Mouse (Mus musculus) heart, embryonic 15.5 days (tissue): ENCODE data around the gene Adgrg7. TPM values are rescaled to one million over a fixed set of nuclear protein-coding genes. Genes with fewer than 3 reads are reported as not detected.
A peak's percentile ranks its signal among the peaks of the same experiment; 100 is the strongest.

ENCODE experiments used
- ATAC-seq: fragments of 200-750 bp; cut with Nextera tagmentation; replicated peaks from 2 replicates; pipeline ENCODE4 v1.8.0; 2017; ENCODE audit warnings: low read depth, moderate TSS enrichment; ENCODE audit not compliant: insufficient number of reproducible peaks, insufficient read depth, low FRiP score
- H3K27ac ChIP-seq: fragments of 300-500 bp; sonication (generic); 2 replicates; pipeline ENCODE4 v1.5.1; 2015; ENCODE audit warnings: mild to moderate bottlenecking, inconsistent platforms
- H3K27me3 ChIP-seq: fragments of 300-500 bp; sonication (generic); 2 replicates; pipeline ENCODE4 v1.6.1; 2015; ENCODE audit warnings: inconsistent platforms
- H3K36me3 ChIP-seq: fragments of 300-500 bp; sonication (generic); 2 replicates; pipeline ENCODE4 v1.6.1; 2015; ENCODE audit warnings: mild to moderate bottlenecking, inconsistent platforms
- H3K4me1 ChIP-seq: fragments of 300-500 bp; sonication (generic); replicated peaks from 2 replicates; pipeline ENCODE4 v1.6.1; 2015; ENCODE audit warnings: inconsistent platforms
- H3K4me2 ChIP-seq: fragments of 300-500 bp; sonication (generic); 2 replicates; pipeline ENCODE4 v1.6.1; 2015; ENCODE audit warnings: inconsistent platforms, mild to moderate bottlenecking, moderate library complexity
- H3K4me3 ChIP-seq: fragments of 300-500 bp; sonication (generic); 2 replicates; pipeline ENCODE4 v1.5.1; 2015; ENCODE audit warnings: mild to moderate bottlenecking, inconsistent platforms
- H3K9ac ChIP-seq: fragments of 300-500 bp; sonication (generic); 2 replicates; pipeline ENCODE4 v1.6.1; 2015; ENCODE audit warnings: mild to moderate bottlenecking, inconsistent platforms
- H3K9me3 ChIP-seq: fragments of 300-500 bp; sonication (generic); replicated peaks from 2 replicates; pipeline ENCODE4 v1.6.1; 2016; ENCODE audit warnings: inconsistent platforms
- WGBS: fragments of 180-500 bp; shearing (Covaris S2); methylation state at CpG from one replicate; pipeline ENCODE4 v1.1.7; 2015; ENCODE audit warnings: mixed read lengths; 5-methylcytosine and 5-hydroxymethylcytosine counted together
- polyA plus RNA-seq: library from polyadenylated mRNA; unstranded; fragments of >200 nt; fragmentation: Nextera tagmentation; extraction: Ambion mirVana; gene quantifications from 2 replicates; pipeline ENCODE4 v1.2.1, GENCODE M21; 2015

Gene Adgrg7
- polyA plus RNA-seq, 1 experiment from 2014 or later = not detected

GRCm38 (mm10) chr16:56785943-56786342 lies 9.7 kb downstream of the Adgrg7 start:
- H3K9me3 ChIP-seq = no peaks in the 10 kb centered on the region
- no peak overlapping the region for H3K4me2 ChIP-seq
- no peaks in the 10 kb centered on the region for H3K36me3 ChIP-seq
- no peak overlapping the region for H3K4me3 ChIP-seq
- WGBS = 80% methylated on average over 2 of the region's 2 CpGs
- H3K27ac ChIP-seq = no peak overlapping the region
- H3K4me1 ChIP-seq = no peaks in the 10 kb centered on the region
- ATAC-seq = no peak
- H3K9ac ChIP-seq = no peak overlapping the region
- H3K27me3 ChIP-seq = no peaks in the 10 kb centered on the region

DNA sequence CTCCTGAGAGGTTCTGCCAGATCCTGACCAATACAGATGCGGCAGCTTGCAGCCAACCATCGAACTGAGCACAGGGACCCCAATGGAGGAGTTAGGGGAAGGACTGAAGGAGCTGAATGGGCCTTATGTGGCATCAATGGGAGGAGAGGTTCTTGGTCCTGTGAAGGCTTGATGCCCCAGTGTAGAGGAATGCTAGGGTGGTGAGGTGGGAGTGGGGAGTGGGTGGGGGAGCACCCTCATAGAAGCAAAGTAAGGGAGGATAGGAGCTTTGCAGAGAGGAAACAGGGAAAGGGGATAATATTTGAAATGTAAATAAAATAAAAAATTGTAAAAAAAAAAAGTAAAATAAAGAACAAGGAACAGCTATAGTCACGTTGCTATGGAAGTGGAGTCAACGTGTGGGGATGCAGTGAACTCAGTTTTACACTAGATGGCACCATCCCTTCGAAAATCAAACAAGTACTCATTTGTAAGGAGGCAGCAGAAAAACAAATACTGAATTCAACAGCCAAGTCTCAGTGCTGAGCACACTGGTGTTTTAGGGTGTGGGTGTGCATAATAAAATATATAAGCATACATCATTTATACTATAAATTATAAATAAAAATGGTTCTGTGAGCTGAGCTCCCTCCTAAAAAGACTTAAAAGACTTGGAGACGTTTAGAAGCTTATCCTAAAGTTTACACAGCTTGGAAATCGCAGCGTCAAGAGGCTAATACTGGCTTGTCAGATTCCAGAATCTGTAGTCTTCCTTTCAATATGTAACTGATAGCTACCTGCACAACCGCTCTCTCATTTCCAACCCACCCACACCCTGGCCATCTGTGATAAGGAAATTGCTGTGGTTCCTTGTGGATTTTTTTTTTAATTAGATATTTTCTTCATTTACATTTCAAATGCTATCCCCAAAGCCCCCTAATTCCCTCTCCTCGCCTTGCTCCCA lies 24.2 kb downstream of the Adgrg7 start:
- no peak overlapping the region for H3K9ac ChIP-seq
- ATAC-seq = no peak
- no peak overlapping the region for H3K4me2 ChIP-seq
- peaks cover 5% of the 10 kb centered on the region; the same call in 1 of the 2 replicates for H3K27me3 ChIP-seq
- no peak overlapping the region for H3K4me3 ChIP-seq
- no peak overlapping the region for H3K27ac ChIP-seq
- no peaks in the 10 kb centered on the region for H3K36me3 ChIP-seq
- H3K4me1 ChIP-seq = no peaks in the 10 kb centered on the region
- no peaks in the 10 kb centered on the region for H3K9me3 ChIP-seq
- 48% methylated on average over 10 of the region's 10 CpGs for WGBS

DNA sequence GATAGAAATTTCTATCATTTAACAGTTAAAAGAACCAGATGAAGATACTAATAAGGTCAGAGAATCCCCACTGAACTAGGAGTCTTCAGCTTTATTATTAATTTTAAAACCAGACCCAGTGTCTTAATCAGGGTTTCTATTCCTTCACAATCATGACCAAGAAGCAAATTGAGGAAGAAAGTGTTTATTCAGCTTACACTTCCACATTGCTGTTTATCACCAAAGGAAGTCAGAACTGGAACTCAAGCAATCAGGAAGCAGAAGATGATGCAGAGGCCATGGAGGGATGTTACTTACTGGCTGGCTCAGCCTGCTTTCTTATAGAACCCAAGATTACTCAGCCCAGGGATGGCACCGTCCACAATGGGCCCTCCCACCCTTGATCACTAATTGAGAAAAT lies 66.6 kb downstream of the Adgrg7 start:
- Histone ChIP-seq H3K9ac (no peak overlapping the region), H3K4me2 (no peak overlapping the region), H3K9me3 (no peaks in the 10 kb centered on the region), H3K36me3 (no peaks in the 10 kb centered on the region), H3K27ac (no peak overlapping the region), H3K4me3 (no peak overlapping the region), H3K4me1 (no peaks in the 10 kb centered on the region), H3K27me3 (no peaks in the 10 kb centered on the region)
- WGBS = 26% methylated on average over 1 of the region's 1 CpGs
- no peak for ATAC-seq

DNA sequence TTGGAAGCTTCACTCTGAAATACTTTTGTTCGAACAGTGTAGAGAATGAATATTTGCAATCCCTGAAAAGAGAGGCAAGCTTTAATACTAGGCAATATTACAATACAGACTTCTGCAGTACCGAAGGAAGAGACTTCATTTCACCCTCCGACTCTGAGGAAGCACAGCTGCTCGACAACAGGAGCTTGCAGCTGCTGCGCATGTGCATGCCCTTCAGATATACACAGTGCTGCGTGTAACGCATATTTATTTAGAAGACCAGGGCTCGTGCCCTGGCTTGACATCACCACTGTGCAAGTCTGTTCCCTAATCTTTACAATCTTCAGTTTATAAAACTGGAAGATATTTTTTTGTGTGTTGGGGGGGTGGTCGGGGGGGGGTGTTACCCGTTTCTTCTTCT lies 70.7 kb downstream of the Adgrg7 start:
- Histone ChIP-seq H3K4me2 (no peak overlapping the region), H3K9ac (no peak overlapping the region), H3K4me1 (no peaks in the 10 kb centered on the region), H3K27me3 (no peaks in the 10 kb centered on the region), H3K4me3 (no peak overlapping the region), H3K27ac (no peak overlapping the region), H3K9me3 (no peaks in the 10 kb centered on the region), H3K36me3 (no peaks in the 10 kb centered on the region)
- no peak for ATAC-seq
- 71% methylated on average over 10 of the region's 10 CpGs for WGBS

DNA sequence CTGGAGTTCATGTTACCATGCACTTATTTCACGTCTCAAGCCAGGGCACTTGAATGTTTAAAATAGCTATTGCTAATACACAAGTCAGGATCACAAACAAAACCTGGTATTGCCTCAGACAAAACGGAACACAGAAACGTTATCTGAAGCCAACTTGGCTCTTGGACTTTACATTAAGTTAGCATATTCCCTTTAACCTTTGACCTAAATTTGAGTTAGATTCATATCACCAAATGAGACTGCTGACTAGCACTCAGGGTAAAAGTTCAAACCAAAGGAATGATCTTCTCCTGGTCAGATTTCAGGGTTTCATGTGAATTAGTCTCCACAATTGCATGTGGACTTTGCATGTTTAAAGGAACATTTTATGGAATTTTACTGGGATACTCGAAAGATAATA lies 73.3 kb downstream of the Adgrg7 start:
- no peak overlapping the region for H3K4me2 ChIP-seq
- no peaks in the 10 kb centered on the region for H3K9me3 ChIP-seq
- no peaks in the 10 kb centered on the region for H3K27me3 ChIP-seq
- H3K36me3 ChIP-seq = no peaks in the 10 kb centered on the region
- H3K9ac ChIP-seq = no peak overlapping the region
- no peak for ATAC-seq
- 47% methylated on average over 4 of the region's 4 CpGs for WGBS
- H3K27ac ChIP-seq = no peak overlapping the region
- no peak overlapping the region for H3K4me3 ChIP-seq
- H3K4me1 ChIP-seq = peaks cover 3% of the 10 kb centered on the region; the same call in 1 of the 2 replicates

GRCm38 (mm10) chr16:56719031-56719430 lies 76.6 kb downstream of the Adgrg7 start:
- no peaks in the 10 kb centered on the region for H3K27me3 ChIP-seq
- H3K27ac ChIP-seq = no peak overlapping the region

GRCm38 (mm10) chr16:56717224-56718200 lies 78.1 kb downstream of the Adgrg7 start, which contains the start of gene Tfg:
Gene Tfg (minus strand): TSS chr16:56717450.
- peaks cover 5% of the 10 kb centered on the region; the same call in 1 of the 2 replicates for H3K36me3 ChIP-seq
- H3K4me1 ChIP-seq = peaks cover 18% of the 10 kb centered on the region
- H3K4me3 ChIP-seq = peak within 1 kb of the TSS; percentile 90
- H3K9me3 ChIP-seq = no peaks in the 10 kb centered on the region
- H3K27me3 ChIP-seq = no peaks in the 10 kb centered on the region
- H3K27ac ChIP-seq = peak within 1 kb of the TSS; percentile 96
- H3K4me2 ChIP-seq = peak within 1 kb of the TSS; percentile 70
- peak within 1 kb of the TSS; percentile 92 for H3K9ac ChIP-seq
- WGBS = under 1% methylated on average over 60 of the region's 62 CpGs
- ATAC-seq = peak; percentile 95

More at GRCm38 (mm10) chr16:56719031-56719430, 76.6 kb downstream of the Adgrg7 start:
- no peak for ATAC-seq
- Histone ChIP-seq H3K36me3 (no peaks in the 10 kb centered on the region), H3K4me3 (no peak overlapping the region), H3K9ac (no peak overlapping the region), H3K4me2 (no peak overlapping the region), H3K9me3 (no peaks in the 10 kb centered on the region), H3K4me1 (peaks cover 18% of the 10 kb centered on the region)

DNA sequence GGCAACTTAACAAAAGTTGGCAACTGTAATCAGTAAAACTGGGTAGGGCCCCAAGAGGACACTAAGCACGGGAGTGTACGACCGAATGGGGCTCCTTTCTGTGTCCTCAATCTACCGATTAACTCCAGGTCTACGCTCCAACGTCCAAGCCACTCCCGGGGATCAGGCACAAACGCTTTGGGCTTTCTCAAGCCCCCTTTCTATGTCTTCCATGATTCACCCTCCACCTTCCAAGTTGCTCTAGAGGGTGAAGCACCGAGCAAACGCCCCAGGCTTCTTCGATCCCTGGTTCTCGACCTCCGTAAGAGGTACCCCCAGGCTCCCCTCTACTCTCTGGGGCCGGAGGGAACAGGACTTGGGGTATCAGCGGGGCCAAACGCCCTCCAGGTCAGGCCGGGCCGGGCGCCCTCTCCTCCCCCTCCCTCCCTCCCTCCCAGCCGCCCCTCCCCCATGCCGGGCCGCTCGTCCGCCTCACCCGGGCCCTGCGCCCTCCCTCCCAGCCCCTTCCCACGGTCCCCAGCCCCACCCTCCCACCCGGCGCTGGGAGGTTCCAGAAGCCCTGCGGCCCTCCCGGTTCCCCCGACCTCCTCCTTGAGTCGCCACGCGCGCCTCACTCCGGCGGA lies 79.0 kb downstream of the Adgrg7 start:
- Histone ChIP-seq H3K36me3 (peaks cover 12% of the 10 kb centered on the region), H3K9ac (peak overlapping the region; percentile 92), H3K4me2 (peak overlapping the region; percentile 67), H3K4me3 (peak overlapping the region; percentile 90), H3K9me3 (no peaks in the 10 kb centered on the region), H3K27me3 (no peaks in the 10 kb centered on the region), H3K4me1 (peaks cover 18% of the 10 kb centered on the region), H3K27ac (peak overlapping the region; percentile 96)
- WGBS = 0% methylated on average over 28 of the region's 38 CpGs
- ATAC-seq = peak; percentile 80

DNA sequence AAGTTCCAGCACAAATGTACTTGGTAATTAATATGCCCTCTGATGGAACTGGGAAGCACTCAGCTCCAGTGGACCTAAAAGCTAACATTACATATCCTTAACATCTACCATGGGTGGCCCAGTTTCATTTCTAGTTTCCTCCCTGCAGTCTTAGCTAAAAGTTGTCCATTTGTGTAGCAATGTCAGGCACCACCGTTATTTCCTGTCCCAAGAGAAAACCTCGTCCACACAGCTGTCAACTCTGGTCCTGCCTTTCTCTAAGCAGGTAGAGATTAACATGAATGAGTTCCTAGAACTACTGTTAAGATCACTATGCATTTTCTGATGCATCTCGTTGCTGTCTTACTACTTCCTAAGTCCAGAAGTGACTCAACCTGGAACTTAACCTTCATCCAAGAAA lies 80.0 kb downstream of the Adgrg7 start:
- 43% methylated on average over 3 of the region's 3 CpGs for WGBS
- ATAC-seq = no peak
- Histone ChIP-seq H3K4me2 (peak overlapping the region; percentile 67), H3K27me3 (no peaks in the 10 kb centered on the region), H3K36me3 (peaks cover 20% of the 10 kb centered on the region), H3K4me1 (peaks cover 18% of the 10 kb centered on the region), H3K27ac (0 out of 2 replicates have a peak overlapping the region, but pooled peaks have one; percentile 96), H3K4me3 (peak overlapping the region; percentile 90), H3K9me3 (no peaks in the 10 kb centered on the region), H3K9ac (no peak overlapping the region)

- H3K36me3 ChIP-seq = peaks cover 58% of the 10 kb centered on the region
- no peaks in the 10 kb centered on the region for H3K27me3 ChIP-seq
- no peak for ATAC-seq
- peaks cover 5% of the 10 kb centered on the region for H3K4me1 ChIP-seq
- no peak overlapping the region for H3K4me2 ChIP-seq
- 92% methylated on average over 3 of the region's 3 CpGs for WGBS
- H3K4me3 ChIP-seq = no peak overlapping the region
- H3K9me3 ChIP-seq = no peaks in the 10 kb centered on the region
- H3K27ac ChIP-seq = no peak overlapping the region
- no peak overlapping the region for H3K9ac ChIP-seq
Observed at GRCm38 (mm10) chr16:56710071-56710470, 85.6 kb downstream of the Adgrg7 start.

DNA sequence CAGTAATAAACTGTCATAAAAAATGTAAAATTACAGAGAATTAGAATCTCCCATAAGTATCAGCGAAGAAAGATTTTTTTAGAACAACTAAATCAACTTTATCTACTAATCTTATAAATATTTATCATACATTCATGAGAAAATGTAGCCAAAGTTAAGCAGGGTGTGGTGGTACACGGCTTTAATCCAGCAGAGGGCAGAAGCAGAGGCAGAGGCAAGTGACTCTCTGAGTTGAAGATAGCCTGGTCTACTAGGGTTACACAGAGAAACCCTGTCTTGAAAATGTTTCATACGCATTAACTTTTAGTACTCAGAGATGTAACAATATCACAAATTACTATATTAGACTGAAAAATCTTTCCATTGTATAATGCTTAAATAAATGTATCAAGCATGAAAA lies 89.9 kb downstream of the Adgrg7 start:
- Histone ChIP-seq H3K36me3 (peaks cover 56% of the 10 kb centered on the region), H3K27ac (no peak overlapping the region)
- no peak for ATAC-seq

More for the DNA sequence above, 89.9 kb downstream of the Adgrg7 start:
- Histone ChIP-seq H3K9ac (no peak overlapping the region), H3K4me2 (no peak overlapping the region), H3K4me3 (no peak overlapping the region), H3K4me1 (no peaks in the 10 kb centered on the region), H3K9me3 (no peaks in the 10 kb centered on the region), H3K27me3 (no peaks in the 10 kb centered on the region)
- WGBS = 87% methylated on average over 3 of the region's 3 CpGs
